Mouse (Mus musculus): ENCODE data around the gene Map7.

The Map7 gene

GRCm38 (mm10) chr10:20148130-20148772, at the start of gene Map7:
Gene Map7 (plus strand): TSS chr10:20148471.
- peak; percentile 45 for ATAC-seq (ENCODE audit: low TSS enrichment)

GRCm38 (mm10) chr10:20101456-20101855, 46.8 kb upstream of the Map7 start:
- no peak for ATAC-seq (ENCODE audit: low TSS enrichment)

- ATAC-seq (ENCODE audit: low TSS enrichment), result peak; percentile 94
Observed at GRCm38 (mm10) chr10:20104271-20104931, 43.9 kb upstream of the Map7 start.

GRCm38 (mm10) chr10:20105575-20105974, 42.7 kb upstream of the Map7 start:
- ATAC-seq (ENCODE audit: low TSS enrichment), result no peak

- no peak for ATAC-seq (ENCODE audit: low TSS enrichment)
Observed at GRCm38 (mm10) chr10:20107031-20107430, 41.2 kb upstream of the Map7 start.

- ATAC-seq (ENCODE audit: low TSS enrichment), result no peak
Observed at GRCm38 (mm10) chr10:20111508-20111907, 36.8 kb upstream of the Map7 start.

GRCm38 (mm10) chr10:20112026-20112973, 36.0 kb upstream of the Map7 start:
- ATAC-seq (ENCODE audit: low TSS enrichment), result peak; percentile 79

GRCm38 (mm10) chr10:20119504-20120425, 28.5 kb upstream of the Map7 start:
- peak; percentile 18 for ATAC-seq (ENCODE audit: low TSS enrichment)

- ATAC-seq (ENCODE audit: low TSS enrichment), result peak; percentile 32
Observed at GRCm38 (mm10) chr10:20121981-20122380, 26.3 kb upstream of the Map7 start.

- peak; percentile 55 for ATAC-seq (ENCODE audit: low TSS enrichment)
Observed at GRCm38 (mm10) chr10:20123401-20123800, 24.9 kb upstream of the Map7 start.

GRCm38 (mm10) chr10:20124576-20124975, 23.7 kb upstream of the Map7 start:
- ATAC-seq (ENCODE audit: low TSS enrichment), result no peak

GRCm38 (mm10) chr10:20125226-20125625, 23.0 kb upstream of the Map7 start:
- peak; percentile 77 for ATAC-seq (ENCODE audit: low TSS enrichment)

- no peak for ATAC-seq (ENCODE audit: low TSS enrichment)
Observed at GRCm38 (mm10) chr10:20132933-20133652, 15.2 kb upstream of the Map7 start.

GRCm38 (mm10) chr10:20135350-20136058, 12.8 kb upstream of the Map7 start:
- no peak for ATAC-seq (ENCODE audit: low TSS enrichment)

- peak; percentile 54 for ATAC-seq (ENCODE audit: low TSS enrichment)
Observed at GRCm38 (mm10) chr10:20136505-20136904, 11.8 kb upstream of the Map7 start.

- no peak for ATAC-seq (ENCODE audit: low TSS enrichment)
Observed at GRCm38 (mm10) chr10:20141376-20141775, 6.9 kb upstream of the Map7 start.

GRCm38 (mm10) chr10:20148773-20149120, 476 bp downstream of the Map7 start:
- ATAC-seq (ENCODE audit: low TSS enrichment), result peak; percentile 48

GRCm38 (mm10) chr10:20149121-20149834, 1.0 kb downstream of the Map7 start:
- ATAC-seq (ENCODE audit: low TSS enrichment), result peak; percentile 53

- ATAC-seq (ENCODE audit: low TSS enrichment), result no peak; the same call in 1 of the 2 replicates
Observed at GRCm38 (mm10) chr10:20149835-20150355, 1.6 kb downstream of the Map7 start.

Data from frontal cortex, adult (tissue).